Mouse (Mus musculus) embryonic facial prominence, embryonic 10.5 days (tissue): Measurements from ENCODE around the gene Wiz. TPM values are rescaled to one million over a fixed set of nuclear protein-coding genes. Genes with fewer than 3 reads are reported as not detected.
A peak's percentile ranks its signal among the peaks of the same experiment; 100 is the strongest.

Source experiments
- DNase-seq: peaks from one replicate; pipeline ENCODE4 v3.0.0-alpha.2; 2017; ENCODE audit warnings: low spot score
- H3K27ac ChIP-seq: fragments of 300-500 bp; sonication (generic); replicated peaks from 2 replicates; pipeline ENCODE4 v1.5.1; 2016; ENCODE audit warnings: mild to moderate bottlenecking
- H3K27me3 ChIP-seq: fragments of 300-500 bp; sonication (generic); replicated peaks from 2 replicates; pipeline ENCODE4 v1.6.1; 2016; ENCODE audit warnings: low read depth, mild to moderate bottlenecking; ENCODE audit not compliant: poor library complexity, severe bottlenecking
- H3K36me3 ChIP-seq: fragments of 300-500 bp; sonication (generic); replicated peaks from 2 replicates; pipeline ENCODE4 v1.6.1; 2016; ENCODE audit warnings: mild to moderate bottlenecking, moderate library complexity
- H3K4me1 ChIP-seq: fragments of 300-500 bp; sonication (generic); 2 replicates; pipeline ENCODE4 v1.6.1; 2016
- H3K4me3 ChIP-seq: fragments of 300-500 bp; sonication (generic); 2 replicates; pipeline ENCODE4 v1.5.1; 2016; ENCODE audit warnings: mild to moderate bottlenecking, moderate library complexity
- H3K9me3 ChIP-seq: fragments of 300-500 bp; sonication (generic); 2 replicates; pipeline ENCODE4 v1.6.1; 2016; ENCODE audit warnings: mild to moderate bottlenecking
- WGBS: fragments of 180-500 bp; shearing (Covaris S2); methylation state at CpG from one replicate; pipeline ENCODE4 v1.1.7; 2016; 5-methylcytosine and 5-hydroxymethylcytosine counted together
- polyA plus RNA-seq: library from polyadenylated mRNA; unstranded; fragments of >200 nt; fragmentation: Nextera tagmentation; extraction: Ambion mirVana; gene quantifications from 2 replicates; pipeline ENCODE4 v1.2.1, GENCODE M21; 2016

The Wiz gene
- 35.1 and 35.2 TPM in 2 replicates for polyA plus RNA-seq

DNA sequence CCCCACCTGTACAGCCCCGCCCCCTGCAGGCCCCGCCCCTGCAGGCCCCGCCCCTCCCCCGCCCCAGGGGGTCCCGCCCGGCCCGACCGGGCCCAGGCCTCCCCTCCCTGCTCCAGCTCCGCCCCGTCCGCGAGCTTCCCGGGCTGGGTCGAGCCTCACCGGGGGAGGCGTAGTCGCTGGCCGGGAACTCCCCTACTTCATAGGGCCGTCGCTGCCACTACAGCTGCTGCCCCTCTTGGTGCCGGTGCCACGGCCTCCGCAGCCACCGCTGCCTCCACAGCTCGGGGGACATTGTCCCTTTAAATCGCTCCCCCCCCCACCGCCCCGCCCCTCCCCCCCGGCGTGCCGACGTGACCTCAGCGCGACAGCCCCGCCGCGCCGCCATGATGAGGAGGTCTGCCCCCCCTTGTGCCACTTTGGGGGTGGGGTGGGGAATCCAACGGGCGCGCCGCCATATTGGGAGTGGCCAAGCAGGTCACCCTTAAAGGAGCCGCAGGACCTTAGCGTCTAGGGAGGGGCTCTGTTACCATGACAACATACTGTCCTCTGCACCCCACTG lies at the start of gene Wiz:
Gene Wiz (minus strand): TSS at position 339 of the 559 bp plus-strand sequence.
- Histone ChIP-seq H3K9me3 (no peaks in the 10 kb centered on the region), H3K4me1 (peaks cover 33% of the 10 kb centered on the region), H3K4me3 (peak within 1 kb of the TSS; percentile 86), H3K36me3 (peaks cover 12% of the 10 kb centered on the region), H3K27me3 (peaks cover 47% of the 10 kb centered on the region), H3K27ac (peak within 1 kb of the TSS; percentile 91)
- under 1% methylated on average over 43 of the region's 44 CpGs for WGBS
- DNase-seq, result peak; percentile 96

DNA sequence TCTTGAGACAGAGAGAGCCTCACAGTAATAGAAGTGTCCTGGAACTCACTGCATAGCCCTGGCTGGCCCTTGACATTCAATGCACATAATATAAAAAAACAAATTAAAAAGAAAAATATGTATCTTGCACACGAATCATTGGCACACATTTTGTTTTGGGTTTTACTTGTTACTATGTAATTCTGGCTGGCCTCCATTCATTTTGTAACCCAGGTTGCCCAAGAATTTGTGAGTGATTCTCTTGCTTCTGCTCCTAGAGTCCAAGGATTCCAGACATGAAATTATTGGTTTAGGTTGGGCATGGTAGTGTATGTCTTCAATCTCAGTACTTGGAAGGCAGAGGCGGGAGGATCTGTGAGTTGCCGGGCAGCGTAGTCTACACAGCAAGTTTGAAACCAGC lies 47.9 kb upstream of the Wiz start:
- Histone ChIP-seq H3K27me3 (no peaks in the 10 kb centered on the region), H3K4me1 (no peaks in the 10 kb centered on the region), H3K36me3 (no peaks in the 10 kb centered on the region), H3K9me3 (no peaks in the 10 kb centered on the region), H3K27ac (no peak overlapping the region), H3K4me3 (no peak overlapping the region)
- WGBS, result 92% methylated on average over 4 of the region's 4 CpGs
- no peak for DNase-seq

DNA sequence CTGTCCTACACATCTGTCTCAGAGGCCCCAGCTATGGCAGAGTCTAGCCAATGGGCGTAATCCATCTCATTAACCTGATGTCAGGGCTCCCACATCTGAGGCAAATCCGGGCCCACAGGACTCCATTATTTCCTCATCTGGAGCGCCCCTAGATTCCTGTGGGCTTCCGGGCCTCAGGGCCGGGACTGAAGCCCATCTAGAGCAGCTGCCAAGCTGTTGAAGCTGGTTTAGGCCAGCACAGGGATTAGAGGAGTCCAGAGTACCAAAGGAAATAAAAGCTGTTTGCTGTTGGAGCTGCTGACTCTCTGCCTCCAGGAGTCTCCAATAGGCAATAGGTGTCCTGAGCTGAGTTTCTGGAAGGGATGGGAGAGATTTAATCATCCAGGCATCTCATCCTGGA lies 45.9 kb upstream of the Wiz start:
- H3K27ac ChIP-seq, result no peak overlapping the region
- no peaks in the 10 kb centered on the region for H3K27me3 ChIP-seq
- H3K9me3 ChIP-seq, result no peaks in the 10 kb centered on the region
- H3K4me3 ChIP-seq, result no peak overlapping the region
- H3K36me3 ChIP-seq, result no peaks in the 10 kb centered on the region
- H3K4me1 ChIP-seq, result no peaks in the 10 kb centered on the region
- no peak for DNase-seq
- WGBS, result 75% methylated on average over 5 of the region's 5 CpGs

DNA sequence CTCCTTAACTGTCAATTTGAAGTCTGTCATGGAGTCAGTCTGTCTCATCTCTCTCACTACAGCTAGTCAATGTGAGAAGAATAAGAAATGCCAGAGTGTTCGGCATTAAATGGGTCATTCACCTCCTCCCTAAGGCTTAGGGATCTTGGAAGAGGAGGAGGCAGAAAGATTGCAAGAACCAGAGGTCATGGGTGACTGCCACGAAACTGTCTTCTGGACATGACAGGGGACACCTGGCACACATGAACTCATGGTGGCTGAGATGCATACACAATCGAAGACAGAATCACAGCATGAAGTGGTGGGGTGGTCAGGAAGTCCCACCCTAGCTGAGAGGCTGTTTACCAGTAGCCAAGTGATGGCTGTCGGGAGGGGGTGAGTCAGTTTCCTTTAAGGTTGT lies 45.1 kb upstream of the Wiz start:
- Histone ChIP-seq H3K4me1 (no peaks in the 10 kb centered on the region), H3K4me3 (no peak overlapping the region), H3K27ac (no peak overlapping the region), H3K9me3 (no peaks in the 10 kb centered on the region), H3K36me3 (no peaks in the 10 kb centered on the region), H3K27me3 (no peaks in the 10 kb centered on the region)
- no peak for DNase-seq
- WGBS, result 77% methylated on average over 4 of the region's 4 CpGs

DNA sequence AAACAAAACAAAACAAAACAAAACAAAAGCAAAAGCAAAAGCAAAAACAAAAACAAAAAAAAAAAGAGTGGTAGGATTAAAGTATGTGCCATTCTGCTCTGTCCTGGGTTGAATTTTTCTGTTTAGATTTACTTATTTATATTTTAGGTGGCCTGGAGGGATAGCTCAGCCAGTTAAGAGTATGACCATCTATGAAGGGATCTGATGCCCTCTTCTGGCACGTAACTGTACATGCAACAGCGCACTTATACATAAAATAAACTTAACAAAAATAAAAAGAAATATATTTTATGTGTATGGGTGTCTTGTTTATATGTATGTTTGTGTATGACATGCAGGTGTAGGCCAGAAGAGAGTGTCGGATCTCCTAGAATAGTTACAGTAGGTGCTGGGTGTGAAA lies 42.7 kb upstream of the Wiz start:
- Histone ChIP-seq H3K27me3 (no peaks in the 10 kb centered on the region), H3K4me1 (no peaks in the 10 kb centered on the region), H3K4me3 (no peak overlapping the region), H3K27ac (no peak overlapping the region), H3K36me3 (no peaks in the 10 kb centered on the region), H3K9me3 (no peaks in the 10 kb centered on the region)
- no peak for DNase-seq
- WGBS, result 68% methylated on average over 3 of the region's 3 CpGs

DNA sequence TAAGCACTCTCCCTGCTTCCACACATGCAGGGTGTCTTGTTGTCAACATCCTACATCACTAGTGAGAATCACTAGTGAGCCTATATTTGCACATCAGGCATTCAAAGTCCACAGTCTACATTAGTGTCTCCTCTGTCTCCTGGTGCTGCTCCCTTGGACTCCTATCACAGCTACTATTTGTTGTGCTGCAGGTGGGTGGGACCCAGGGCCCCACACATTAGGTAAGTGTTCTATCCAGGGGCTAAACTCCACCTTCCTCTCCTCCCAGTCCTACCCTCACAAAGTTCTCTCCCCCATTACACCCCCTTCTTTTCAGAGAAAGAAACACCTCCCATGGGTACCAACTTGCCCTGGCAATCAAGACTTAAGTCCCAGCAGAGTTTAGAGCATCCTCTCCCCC lies 37.4 kb upstream of the Wiz start:
- Histone ChIP-seq H3K9me3 (no peaks in the 10 kb centered on the region), H3K27ac (no peak overlapping the region), H3K4me1 (no peaks in the 10 kb centered on the region), H3K4me3 (no peak overlapping the region), H3K36me3 (no peaks in the 10 kb centered on the region), H3K27me3 (no peaks in the 10 kb centered on the region)
- DNase-seq, result no peak

DNA sequence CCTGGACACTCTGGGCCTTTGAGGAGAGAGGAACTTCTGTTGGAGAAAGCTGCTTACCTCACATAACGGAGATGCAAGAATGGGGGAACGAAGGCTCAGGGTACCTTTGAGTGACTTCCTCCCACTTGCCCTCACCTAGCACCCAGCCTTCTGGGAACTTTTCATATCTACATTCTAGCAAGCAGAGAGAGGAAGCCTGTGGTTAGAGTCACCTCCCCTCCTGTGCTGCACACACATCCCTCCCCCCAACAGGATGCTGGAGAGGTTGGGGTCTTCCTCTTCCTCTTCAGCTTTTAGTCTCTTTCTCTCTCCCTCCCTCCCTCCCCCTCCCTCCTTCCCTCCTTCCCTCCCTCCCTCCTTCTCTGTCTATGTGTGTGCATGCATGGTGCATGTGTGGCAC lies 34.8 kb upstream of the Wiz start, which contains the start of gene Pglyrp2:
Gene Pglyrp2 (minus strand): TSS at position 134 of the 400 bp plus-strand sequence.
- no peaks in the 10 kb centered on the region for H3K4me1 ChIP-seq
- no peaks in the 10 kb centered on the region for H3K27me3 ChIP-seq
- H3K36me3 ChIP-seq, result no peaks in the 10 kb centered on the region
- no peak for DNase-seq
- H3K4me3 ChIP-seq, result no peak within 1 kb of the TSS
- 92% methylated on average over 2 of the region's 2 CpGs for WGBS
- H3K27ac ChIP-seq, result no peak within 1 kb of the TSS
- H3K9me3 ChIP-seq, result no peaks in the 10 kb centered on the region

DNA sequence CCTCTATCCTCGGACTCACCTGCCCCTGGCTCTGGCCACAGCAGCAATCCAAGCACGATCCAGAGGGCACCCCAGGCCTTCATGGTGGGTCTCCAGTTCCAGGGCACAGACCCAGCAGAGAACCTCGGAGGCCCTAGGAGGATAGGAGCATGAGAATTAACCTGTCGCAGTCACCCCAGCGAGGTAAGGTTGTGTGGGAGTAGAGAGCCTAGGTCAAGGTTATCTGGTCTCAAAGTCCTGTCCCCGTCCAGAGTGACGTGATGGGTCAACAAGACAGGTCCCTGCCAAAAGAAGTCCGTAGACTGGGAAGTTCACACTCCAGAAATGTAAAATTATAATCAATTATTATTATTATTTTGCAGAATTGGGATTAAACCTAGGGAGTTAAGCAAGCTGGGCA lies 31.5 kb upstream of the Wiz start:
- Histone ChIP-seq H3K36me3 (no peaks in the 10 kb centered on the region), H3K4me3 (no peak overlapping the region), H3K9me3 (no peaks in the 10 kb centered on the region), H3K27ac (no peak overlapping the region), H3K27me3 (peaks cover 23% of the 10 kb centered on the region), H3K4me1 (no peaks in the 10 kb centered on the region)
- DNase-seq, result no peak
- WGBS, result 84% methylated on average over 8 of the region's 8 CpGs

DNA sequence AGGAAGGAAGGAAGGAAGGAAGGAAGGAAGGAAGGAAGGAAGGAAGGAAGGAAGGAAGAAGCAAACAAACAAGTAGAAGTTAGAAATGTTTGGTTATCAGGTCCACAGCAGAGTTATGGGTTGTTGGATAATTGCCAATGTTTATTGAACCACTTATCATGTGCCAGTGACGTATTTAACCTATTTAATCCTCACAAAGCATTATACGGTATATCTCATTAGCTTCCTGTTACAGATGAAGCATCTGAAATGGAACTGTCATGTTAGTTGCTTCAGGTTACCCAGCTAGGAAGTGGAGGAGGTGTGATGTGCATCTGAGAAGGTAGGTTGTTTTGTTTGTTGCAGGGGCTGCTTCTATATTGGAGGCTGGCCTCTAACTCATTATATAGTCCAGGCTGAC lies 30.8 kb upstream of the Wiz start:
- 83% methylated on average over 2 of the region's 2 CpGs for WGBS
- Histone ChIP-seq H3K4me1 (no peaks in the 10 kb centered on the region), H3K27me3 (peaks cover 30% of the 10 kb centered on the region), H3K27ac (no peak overlapping the region), H3K9me3 (no peaks in the 10 kb centered on the region), H3K36me3 (no peaks in the 10 kb centered on the region), H3K4me3 (no peak overlapping the region)
- DNase-seq, result no peak

DNA sequence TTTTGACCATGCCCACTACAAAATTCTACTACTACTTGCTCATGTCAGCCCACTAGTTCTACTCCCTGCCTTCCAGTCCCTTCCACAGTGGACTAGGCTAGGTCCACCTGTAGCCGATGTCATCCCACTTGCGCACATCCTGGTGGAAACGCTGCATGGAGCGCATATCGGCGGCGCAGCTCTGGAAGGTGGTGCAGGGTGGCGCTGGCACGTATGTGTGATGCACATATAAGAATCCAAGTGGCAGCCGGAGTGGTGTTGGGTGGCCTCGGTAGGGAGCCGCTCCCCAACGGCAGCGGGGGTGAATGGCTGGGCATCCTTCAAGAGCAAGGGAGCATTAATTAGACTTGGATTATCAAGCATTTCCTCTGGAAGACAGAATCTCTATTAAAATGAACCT lies 27.5 kb upstream of the Wiz start:
- Histone ChIP-seq H3K27me3 (peaks cover 37% of the 10 kb centered on the region), H3K9me3 (no peaks in the 10 kb centered on the region), H3K4me1 (no peaks in the 10 kb centered on the region), H3K27ac (no peak overlapping the region), H3K4me3 (no peak overlapping the region), H3K36me3 (no peaks in the 10 kb centered on the region)
- 94% methylated on average over 14 of the region's 14 CpGs for WGBS
- DNase-seq, result no peak

DNA sequence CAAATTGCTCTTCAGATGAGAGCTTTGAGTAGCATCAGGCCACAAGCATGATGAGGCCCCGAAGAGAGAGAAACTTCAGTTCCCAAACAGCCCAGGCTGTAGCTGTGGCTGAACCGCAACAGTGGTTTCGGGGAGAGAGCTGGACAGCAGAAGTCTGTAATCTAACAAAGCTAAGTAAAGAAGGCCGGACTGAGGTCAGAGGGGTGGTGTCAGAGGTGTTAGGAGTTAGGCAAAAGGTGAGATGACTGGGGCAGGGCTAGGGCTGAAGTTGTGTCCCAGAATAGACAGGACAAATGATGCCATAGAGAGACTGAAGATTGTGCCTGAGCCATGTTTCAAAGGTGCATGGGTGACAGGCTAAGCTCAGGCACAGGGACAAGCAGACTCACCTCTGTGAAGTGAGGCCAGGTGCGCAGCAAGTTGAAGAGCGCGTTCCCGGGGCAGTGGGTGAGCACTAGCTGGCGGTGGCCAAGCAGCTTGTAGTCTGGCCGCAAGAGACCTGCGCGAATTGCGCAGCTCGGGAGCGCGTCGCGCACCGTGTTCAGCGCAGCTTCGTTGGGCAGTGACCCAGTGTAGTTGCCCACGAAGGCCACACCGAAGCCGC lies 26.3 kb upstream of the Wiz start:
- DNase-seq, result no peak
- 47% methylated on average over 24 of the region's 24 CpGs for WGBS
- Histone ChIP-seq H3K4me3 (no peak overlapping the region), H3K9me3 (no peaks in the 10 kb centered on the region), H3K36me3 (no peaks in the 10 kb centered on the region), H3K27me3 (peaks cover 37% of the 10 kb centered on the region), H3K27ac (no peak overlapping the region), H3K4me1 (no peaks in the 10 kb centered on the region)

DNA sequence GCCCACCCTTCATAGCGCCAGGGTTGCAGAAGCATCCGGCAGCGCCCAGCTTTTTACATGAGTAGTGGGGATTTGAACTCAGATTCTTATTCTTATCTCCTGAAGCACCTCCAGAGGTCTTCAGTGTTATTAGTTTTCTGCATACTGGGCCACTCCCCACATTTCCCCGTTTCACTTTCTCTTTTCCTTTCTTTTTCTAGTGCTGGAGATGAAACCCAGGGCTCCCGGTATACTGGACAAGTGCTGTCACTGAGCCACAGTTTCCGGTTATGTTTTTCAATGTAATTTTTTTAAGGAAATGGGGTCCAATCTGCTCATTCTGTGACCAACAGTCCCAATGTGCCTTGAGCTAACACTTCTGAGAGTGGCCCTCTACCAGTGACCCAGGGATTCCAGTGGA lies 22.7 kb upstream of the Wiz start:
- Histone ChIP-seq H3K9me3 (no peaks in the 10 kb centered on the region), H3K36me3 (no peaks in the 10 kb centered on the region), H3K27ac (no peak overlapping the region), H3K4me1 (no peaks in the 10 kb centered on the region), H3K27me3 (peaks cover 26% of the 10 kb centered on the region), H3K4me3 (no peak overlapping the region)
- 88% methylated on average over 6 of the region's 6 CpGs for WGBS
- DNase-seq, result no peak

DNA sequence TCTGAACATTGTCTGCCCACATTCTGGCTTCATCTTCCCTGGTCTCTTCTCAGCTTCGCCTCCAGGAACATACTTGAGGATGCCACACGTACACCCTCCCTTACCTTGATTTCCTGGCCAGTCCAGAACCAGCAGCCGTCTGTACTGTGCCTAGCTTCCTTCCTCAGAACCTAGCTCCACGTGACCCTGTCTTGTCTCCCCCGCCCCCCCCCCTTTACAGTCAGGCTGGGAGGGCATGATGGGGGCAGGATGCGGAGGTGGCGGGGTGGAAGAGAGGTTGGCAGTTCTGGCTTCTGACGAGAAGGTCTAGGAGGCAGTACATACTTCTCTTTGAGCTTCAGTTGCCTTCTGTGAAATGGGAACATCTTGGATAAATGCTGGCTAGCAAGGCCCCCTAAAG lies 14.2 kb upstream of the Wiz start, which contains the start of gene Rasal3:
Gene Rasal3 (minus strand): TSS at position 167 of the 400 bp plus-strand sequence.
- no peaks in the 10 kb centered on the region for H3K4me1 ChIP-seq
- H3K27me3 ChIP-seq, result peaks cover 24% of the 10 kb centered on the region
- no peaks in the 10 kb centered on the region for H3K36me3 ChIP-seq
- no peak within 1 kb of the TSS for H3K4me3 ChIP-seq
- H3K27ac ChIP-seq, result no peak within 1 kb of the TSS
- DNase-seq, result no peak
- 80% methylated on average over 8 of the region's 8 CpGs for WGBS
- H3K9me3 ChIP-seq, result no peaks in the 10 kb centered on the region
